Mouse (Mus musculus): Measurements from ENCODE around the gene Plekho2.

- no peak for TF ChIP-seq POLR2A (IDR thresholded peaks at IDR 0.05; ENCODE audit: insufficient read depth, low read depth, low read length)
- TF ChIP-seq CTCF (IDR thresholded peaks at IDR 0.05): no peak
- peak; percentile 39; the same call in 1 of the 2 replicates for TF ChIP-seq EP300 (IDR thresholded peaks at IDR 0.05; ENCODE audit: insufficient read depth, low read depth, low read length)
Measured at GRCm38 (mm10) chr9:65541126-65542068, 38.4 kb downstream of the Plekho2 start.

Measured in heart, adult 2 months (tissue).